Mouse (Mus musculus): ENCODE data around the gene A930018P22Rik. TPM values are rescaled to one million over a fixed set of nuclear protein-coding genes. Genes with fewer than 3 reads are reported as not detected.

A930018P22Rik gene
- polyA plus RNA-seq, 1 experiment from 2014 or later: 0.48 TPM

DNA sequence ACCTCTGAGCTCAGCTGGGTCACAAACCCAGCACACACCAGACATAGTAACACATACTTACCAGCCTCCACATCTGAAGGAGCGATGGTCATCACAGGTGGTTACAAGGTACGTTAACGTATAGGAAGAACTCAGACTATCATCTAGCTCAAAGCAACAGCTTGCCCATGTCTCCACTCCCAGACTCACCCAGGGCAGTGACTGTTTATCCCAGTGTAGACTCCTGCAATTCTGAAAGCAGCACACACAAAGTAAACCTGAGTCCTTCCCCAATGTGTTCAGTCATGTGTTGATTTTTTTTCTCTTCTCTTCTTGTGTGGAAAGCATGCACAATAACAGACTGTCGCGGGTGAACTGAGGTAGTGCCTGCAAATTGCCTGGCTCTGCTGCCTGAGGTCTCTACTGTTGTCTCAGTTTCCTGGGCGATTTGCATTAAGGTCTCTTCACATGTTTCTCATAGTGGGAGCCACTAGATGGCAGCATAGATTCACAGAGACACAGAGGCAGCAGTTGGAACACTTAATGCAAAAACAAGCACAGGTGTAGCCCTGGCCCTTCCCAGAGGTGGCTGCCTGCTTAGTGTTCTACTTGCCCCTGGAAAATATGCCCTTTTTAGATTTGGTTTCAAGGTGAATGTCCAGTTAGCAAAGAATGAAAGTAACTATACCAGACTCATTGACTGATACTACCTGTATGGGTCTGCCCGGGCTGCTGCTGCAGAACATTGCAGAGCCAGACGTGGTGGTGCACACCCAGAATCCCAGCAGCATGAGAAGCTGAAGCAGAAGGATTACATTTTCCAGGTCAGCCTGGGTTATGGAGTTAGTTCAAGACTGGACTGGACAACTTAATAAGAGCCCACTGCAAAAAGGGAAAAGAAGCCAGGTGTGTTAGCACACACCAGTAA, 11.8 kb downstream of the A930018P22Rik start:
- Histone ChIP-seq H3K27ac (no peak overlapping the region), H3K9me3 (replicated peaks) (no peaks in the 10 kb centered on the region; the same call in 1 of the 2 replicates), H3K27me3 (peaks cover 24% of the 10 kb centered on the region), H3K4me3 (replicated peaks) (no peak overlapping the region), H3K4me1 (replicated peaks) (peaks cover 36% of the 10 kb centered on the region), H3K4me2 (no peak overlapping the region), H3K36me3 (no peaks in the 10 kb centered on the region), H3K9ac (no peak overlapping the region)
- DNase-seq (peak; percentile 61), ATAC-seq (ENCODE audit: low read depth) (no peak)
- WGBS (ENCODE audit: insufficient replicate concordance): 41% methylated on average over 8 of the region's 8 CpGs

DNA sequence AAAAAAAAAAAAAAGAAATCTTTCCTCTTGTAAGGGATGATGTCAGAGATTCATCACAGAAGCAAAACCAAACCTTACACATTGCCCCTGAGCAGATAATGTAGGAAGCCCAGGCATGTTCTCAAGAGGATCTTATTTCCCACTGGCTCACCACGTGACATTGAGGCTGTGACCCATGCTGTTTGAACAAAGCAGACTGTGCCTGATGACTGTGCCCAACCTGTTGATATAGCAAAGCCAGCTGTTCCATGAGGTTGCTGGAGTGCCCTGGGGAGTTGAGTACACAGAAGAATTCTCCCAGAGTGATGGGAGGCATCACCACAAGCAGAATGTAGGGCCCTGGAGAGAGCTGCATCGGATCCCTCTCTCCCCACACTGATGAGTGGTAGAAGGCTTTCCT, 13.4 kb downstream of the A930018P22Rik start:
- DNase-seq (no peak), ATAC-seq (ENCODE audit: low read depth) (no peak)
- Histone ChIP-seq H3K27ac (no peak overlapping the region), H3K36me3 (no peaks in the 10 kb centered on the region), H3K4me1 (replicated peaks) (peaks cover 20% of the 10 kb centered on the region), H3K4me2 (no peak overlapping the region), H3K27me3 (peaks cover 25% of the 10 kb centered on the region), H3K4me3 (replicated peaks) (no peak overlapping the region), H3K9me3 (replicated peaks) (no peaks in the 10 kb centered on the region; the same call in 1 of the 2 replicates), H3K9ac (no peak overlapping the region)
- WGBS (ENCODE audit: insufficient replicate concordance): 59% methylated on average over 2 of the region's 2 CpGs

DNA sequence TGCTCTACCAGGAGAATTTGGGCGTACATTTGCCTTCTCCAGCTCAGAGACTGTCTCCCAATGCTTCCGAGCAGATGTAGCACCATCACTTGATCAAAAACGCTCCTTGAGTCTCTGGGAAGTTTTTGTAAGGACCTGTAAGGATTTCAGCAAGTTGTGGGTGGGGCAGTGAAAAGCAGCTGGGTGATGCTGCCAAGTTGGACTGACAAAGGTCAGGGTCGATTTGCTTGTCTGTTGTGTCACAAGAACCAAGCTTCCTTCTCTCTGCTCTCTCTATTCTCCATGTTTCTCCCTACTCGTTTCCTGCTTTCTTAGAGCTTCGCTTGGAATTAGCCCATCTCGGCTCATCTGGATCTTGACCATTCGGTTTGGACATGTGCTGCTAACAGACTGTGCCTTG, 19.6 kb downstream of the A930018P22Rik start:
- Histone ChIP-seq H3K36me3 (no peaks in the 10 kb centered on the region), H3K27ac (no peak overlapping the region), H3K4me3 (replicated peaks) (no peak overlapping the region), H3K4me1 (replicated peaks) (peaks cover 10% of the 10 kb centered on the region), H3K9me3 (replicated peaks) (no peaks in the 10 kb centered on the region; the same call in 1 of the 2 replicates), H3K27me3 (peaks cover 2% of the 10 kb centered on the region; the same call in 1 of the 2 replicates), H3K9ac (no peak overlapping the region), H3K4me2 (no peak overlapping the region)
- DNase-seq (no peak), ATAC-seq (ENCODE audit: low read depth) (no peak)
- WGBS (ENCODE audit: insufficient replicate concordance): 67% methylated on average over 8 of the region's 8 CpGs

DNA sequence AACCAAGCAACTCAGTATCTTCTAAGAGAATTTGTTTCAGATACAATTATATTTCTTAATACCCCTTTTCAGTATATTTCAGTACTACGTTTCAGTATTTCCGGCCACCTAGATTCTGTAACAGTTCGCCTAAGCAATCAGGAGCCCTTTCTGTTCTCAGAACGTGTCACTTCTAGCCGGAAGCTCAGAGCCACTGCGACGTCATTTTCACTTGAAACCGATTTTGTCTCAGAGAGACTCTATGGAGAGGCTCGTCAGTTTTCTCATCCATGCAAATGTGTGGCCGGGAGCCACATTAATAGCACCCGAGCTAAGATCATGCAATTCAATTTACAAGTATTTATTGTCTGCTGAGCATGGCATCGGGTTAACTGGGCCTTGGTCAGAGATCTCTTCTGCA, 21.4 kb downstream of the A930018P22Rik start:
- ATAC-seq (ENCODE audit: low read depth) (no peak), DNase-seq (no peak)
- Histone ChIP-seq H3K27me3 (peaks cover 2% of the 10 kb centered on the region; the same call in 1 of the 2 replicates), H3K27ac (no peak overlapping the region), H3K4me1 (replicated peaks) (peaks cover 10% of the 10 kb centered on the region), H3K9me3 (replicated peaks) (no peaks in the 10 kb centered on the region), H3K4me2 (no peak overlapping the region), H3K9ac (no peak overlapping the region), H3K4me3 (replicated peaks) (no peak overlapping the region), H3K36me3 (no peaks in the 10 kb centered on the region)
- 80% methylated on average over 12 of the region's 12 CpGs for WGBS (ENCODE audit: insufficient replicate concordance)

DNA sequence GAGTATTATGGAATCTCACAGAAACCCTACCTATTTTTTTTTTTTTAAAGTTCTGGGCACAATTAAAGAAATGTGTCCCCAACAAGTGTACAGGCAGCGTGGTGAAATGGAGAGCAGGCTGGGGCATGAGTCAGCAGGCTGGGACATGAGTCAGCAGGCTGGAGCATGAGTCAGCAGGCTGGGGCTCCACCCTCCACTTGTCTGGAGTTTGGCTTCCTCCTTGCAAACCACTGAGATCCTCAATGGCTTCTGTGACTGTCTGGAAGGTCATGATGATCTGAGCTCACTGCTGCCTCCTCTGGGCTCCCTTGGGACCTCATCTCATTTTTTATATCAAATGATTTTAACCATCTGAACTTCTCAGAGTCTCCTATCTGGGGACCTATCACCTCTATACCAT, 23.4 kb downstream of the A930018P22Rik start:
- Histone ChIP-seq H3K4me3 (replicated peaks) (no peak overlapping the region), H3K9ac (no peak overlapping the region), H3K9me3 (replicated peaks) (no peaks in the 10 kb centered on the region), H3K36me3 (no peaks in the 10 kb centered on the region), H3K27ac (no peak overlapping the region), H3K4me1 (replicated peaks) (peaks cover 10% of the 10 kb centered on the region), H3K27me3 (no peaks in the 10 kb centered on the region; the same call in 1 of the 2 replicates), H3K4me2 (no peak overlapping the region)
- ATAC-seq (ENCODE audit: low read depth): peak; percentile 71
- peak; percentile 75 for DNase-seq
- 20% methylated on average over 1 of the region's 1 CpGs for WGBS (ENCODE audit: insufficient replicate concordance)

DNA sequence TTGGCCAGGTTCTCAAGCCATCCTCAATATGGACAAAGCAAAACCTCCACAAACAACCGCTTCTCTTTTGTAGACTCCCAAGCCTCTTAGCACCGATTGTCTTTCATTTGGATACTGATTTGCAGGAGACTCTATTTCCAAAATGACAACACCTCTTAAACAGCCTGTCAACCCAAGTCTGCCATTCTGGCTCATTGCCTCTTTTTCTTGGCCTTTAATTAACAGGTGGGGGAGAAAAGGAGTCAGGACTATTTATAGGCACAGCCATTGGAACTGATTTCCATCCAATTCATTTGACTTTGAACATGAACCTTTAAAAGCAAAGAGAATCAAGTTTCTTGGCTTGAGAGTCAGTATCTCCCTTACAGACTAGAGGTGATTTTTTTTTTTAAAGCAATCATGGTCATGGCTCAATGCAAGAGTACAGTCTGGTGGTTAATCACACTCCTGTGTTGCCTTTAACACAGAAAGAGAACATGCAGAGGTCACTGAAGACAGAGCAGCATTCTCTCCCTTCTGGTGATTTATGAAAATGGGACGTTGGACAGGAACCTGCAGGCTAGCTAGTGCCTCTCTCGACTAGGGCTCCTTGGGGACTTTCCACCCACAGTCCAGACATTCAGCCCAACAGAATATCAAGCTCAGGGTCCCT, 25.5 kb downstream of the A930018P22Rik start:
- ATAC-seq (ENCODE audit: low read depth) (no peak), DNase-seq (no peak)
- Histone ChIP-seq H3K4me1 (replicated peaks) (peaks cover 10% of the 10 kb centered on the region), H3K4me2 (no peak overlapping the region), H3K9me3 (replicated peaks) (no peaks in the 10 kb centered on the region), H3K9ac (no peak overlapping the region), H3K36me3 (no peaks in the 10 kb centered on the region), H3K27me3 (no peaks in the 10 kb centered on the region), H3K4me3 (replicated peaks) (no peak overlapping the region), H3K27ac (no peak overlapping the region)
- WGBS (ENCODE audit: insufficient replicate concordance): 63% methylated on average over 4 of the region's 4 CpGs

DNA sequence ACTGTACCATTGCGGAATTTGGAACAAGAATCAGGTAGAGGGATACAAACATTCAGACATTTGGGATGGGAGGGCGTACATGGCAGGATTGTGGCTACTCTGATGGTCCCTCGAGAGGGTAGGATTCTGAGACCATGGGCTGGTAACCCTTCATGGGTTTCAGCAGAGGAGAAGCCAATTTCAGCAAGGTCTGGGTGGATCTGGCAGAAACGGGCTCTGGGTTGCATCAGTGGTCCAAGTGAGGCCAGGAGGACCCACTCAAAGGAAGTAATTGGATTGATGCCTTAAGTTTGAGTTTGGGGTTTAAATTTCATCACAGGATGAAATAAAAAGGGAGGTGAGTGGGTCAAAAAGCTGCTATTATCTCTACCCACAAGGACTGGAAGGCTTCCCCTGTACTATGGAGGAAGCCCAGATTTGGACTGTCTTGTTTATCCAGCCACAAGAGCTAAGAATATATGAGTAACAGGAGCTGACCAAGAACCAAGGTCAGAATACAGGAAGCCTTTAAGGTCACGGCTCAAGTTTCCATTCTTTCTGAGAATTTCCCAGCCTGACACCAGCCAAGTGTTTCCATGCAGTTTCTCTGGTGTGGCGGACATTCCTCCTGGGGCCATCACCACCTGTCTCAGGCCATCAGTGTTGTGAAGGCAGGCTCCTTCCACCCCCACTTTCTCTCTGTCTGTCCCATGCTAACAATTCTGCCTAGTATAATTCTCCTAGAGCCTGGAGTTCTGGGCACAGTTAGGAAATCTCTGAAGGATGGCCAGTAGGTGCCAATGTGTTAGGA, 28.2 kb downstream of the A930018P22Rik start:
- Histone ChIP-seq H3K4me2 (no peak overlapping the region), H3K4me1 (replicated peaks) (peaks cover 4% of the 10 kb centered on the region), H3K27ac (no peak overlapping the region), H3K4me3 (replicated peaks) (no peak overlapping the region), H3K36me3 (no peaks in the 10 kb centered on the region), H3K27me3 (no peaks in the 10 kb centered on the region; the same call in 1 of the 2 replicates), H3K9ac (no peak overlapping the region), H3K9me3 (replicated peaks) (no peaks in the 10 kb centered on the region)
- ATAC-seq (ENCODE audit: low read depth) (no peak), DNase-seq (no peak)
- 61% methylated on average over 6 of the region's 6 CpGs for WGBS (ENCODE audit: insufficient replicate concordance)

DNA sequence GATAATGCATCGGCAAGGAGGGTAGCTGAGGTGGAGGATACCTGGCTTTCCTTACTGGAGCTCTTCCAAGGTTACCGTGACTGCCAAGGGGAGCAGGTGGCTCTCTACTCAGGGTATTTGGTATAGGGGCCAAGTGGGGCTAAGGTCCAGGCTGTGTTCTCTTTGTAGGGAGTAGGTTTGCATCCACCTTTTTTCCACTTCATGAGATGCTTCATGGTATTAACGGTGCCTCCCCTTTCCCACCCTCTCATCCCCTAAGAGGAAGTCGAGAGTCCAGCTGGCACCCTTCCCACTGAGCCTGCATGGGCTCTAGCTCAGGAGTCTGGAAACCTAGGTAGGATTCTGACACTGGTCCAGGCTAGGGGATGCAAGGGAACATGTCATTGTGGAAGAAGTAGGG, 30.8 kb downstream of the A930018P22Rik start:
- H3K27me3 ChIP-seq: no peaks in the 10 kb centered on the region; the same call in 1 of the 2 replicates
- no peak overlapping the region for H3K4me3 ChIP-seq (replicated peaks)
- H3K9me3 ChIP-seq (replicated peaks): no peaks in the 10 kb centered on the region
- no peak overlapping the region for H3K4me2 ChIP-seq
- no peak overlapping the region for H3K27ac ChIP-seq
- H3K9ac ChIP-seq: no peak overlapping the region
- H3K36me3 ChIP-seq: no peaks in the 10 kb centered on the region
- 74% methylated on average over 4 of the region's 4 CpGs for WGBS (ENCODE audit: insufficient replicate concordance)
- ATAC-seq (ENCODE audit: low read depth) (no peak), DNase-seq (no peak)
- H3K4me1 ChIP-seq (replicated peaks): no peaks in the 10 kb centered on the region

DNA sequence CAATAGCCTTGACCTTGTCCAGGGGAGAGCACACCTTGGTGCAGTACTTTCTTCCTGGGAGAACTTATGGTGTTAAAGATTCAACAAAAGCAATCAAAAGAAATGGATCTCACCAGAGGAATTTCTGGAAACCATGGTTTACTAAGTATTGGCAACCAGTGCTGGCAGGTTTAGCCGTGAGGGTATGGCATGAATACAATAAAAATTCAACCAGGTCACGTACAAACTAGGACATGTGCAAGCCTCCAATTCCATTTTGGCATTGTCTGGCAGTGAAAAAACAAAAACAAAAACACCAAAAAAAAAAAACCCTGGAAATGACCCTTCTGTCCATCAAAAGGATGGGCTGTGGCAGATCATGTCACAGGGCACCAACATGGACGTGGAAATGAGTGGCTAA, 31.3 kb downstream of the A930018P22Rik start:
- Histone ChIP-seq H3K4me2 (no peak overlapping the region), H3K36me3 (no peaks in the 10 kb centered on the region), H3K9me3 (replicated peaks) (no peaks in the 10 kb centered on the region), H3K27ac (no peak overlapping the region), H3K4me1 (replicated peaks) (no peaks in the 10 kb centered on the region), H3K9ac (no peak overlapping the region), H3K27me3 (no peaks in the 10 kb centered on the region; the same call in 1 of the 2 replicates), H3K4me3 (replicated peaks) (no peak overlapping the region)
- WGBS (ENCODE audit: insufficient replicate concordance): 68% methylated on average over 3 of the region's 3 CpGs
- ATAC-seq (ENCODE audit: low read depth) (no peak), DNase-seq (no peak)

DNA sequence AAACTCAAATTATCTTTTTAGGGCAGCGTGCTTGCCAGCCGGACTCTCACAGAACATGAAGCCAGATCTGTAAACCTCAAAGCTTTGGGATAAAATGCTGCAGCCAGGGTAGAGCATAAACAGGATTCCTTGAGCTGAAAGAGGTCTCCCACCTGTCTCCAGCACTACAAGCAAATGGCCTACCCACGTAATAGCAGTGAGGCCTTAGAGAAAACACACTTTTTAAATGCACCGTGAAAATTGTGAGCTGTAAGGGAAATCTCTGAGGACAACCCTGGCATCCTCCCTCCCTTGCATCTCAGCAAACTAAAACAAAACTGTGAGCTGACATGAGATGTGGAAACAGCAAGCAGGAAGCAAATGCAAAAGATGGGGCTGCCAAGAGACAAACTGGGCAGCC, 35.3 kb downstream of the A930018P22Rik start:
- no peaks in the 10 kb centered on the region for H3K4me1 ChIP-seq (replicated peaks)
- no peaks in the 10 kb centered on the region; the same call in 1 of the 2 replicates for H3K27me3 ChIP-seq
- ATAC-seq (ENCODE audit: low read depth) (no peak), DNase-seq (no peak)
- 74% methylated on average over 4 of the region's 4 CpGs for WGBS (ENCODE audit: insufficient replicate concordance)
- no peak overlapping the region for H3K4me3 ChIP-seq (replicated peaks)
- no peak overlapping the region for H3K9ac ChIP-seq
- no peaks in the 10 kb centered on the region for H3K9me3 ChIP-seq (replicated peaks)
- H3K36me3 ChIP-seq: no peaks in the 10 kb centered on the region
- H3K27ac ChIP-seq: no peak overlapping the region
- H3K4me2 ChIP-seq: no peak overlapping the region

DNA sequence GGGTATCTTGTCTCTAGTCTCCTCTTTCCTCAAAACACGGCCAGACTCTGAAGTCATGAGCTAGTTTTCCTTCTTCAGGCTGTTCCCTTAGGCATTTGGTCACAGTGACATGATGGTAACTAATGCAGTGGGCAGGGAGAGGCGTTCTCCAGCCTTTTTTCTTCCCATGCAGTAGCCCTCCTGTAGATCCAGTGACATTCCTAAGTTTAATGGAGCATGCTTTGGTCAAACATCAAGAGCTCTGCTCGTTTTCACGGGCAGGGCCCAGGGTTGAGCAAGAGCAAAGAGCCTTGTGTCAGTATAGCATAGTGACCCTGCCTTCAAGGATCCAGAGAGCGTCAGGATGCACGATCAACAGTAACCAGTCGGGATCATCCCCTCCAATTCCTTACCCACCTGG, 40.8 kb downstream of the A930018P22Rik start:
- WGBS (ENCODE audit: insufficient replicate concordance): 62% methylated on average over 7 of the region's 7 CpGs
- Histone ChIP-seq H3K36me3 (no peaks in the 10 kb centered on the region), H3K4me1 (replicated peaks) (no peaks in the 10 kb centered on the region), H3K4me3 (replicated peaks) (no peak overlapping the region), H3K9ac (no peak overlapping the region), H3K27me3 (no peaks in the 10 kb centered on the region), H3K4me2 (no peak overlapping the region), H3K9me3 (replicated peaks) (no peaks in the 10 kb centered on the region), H3K27ac (no peak overlapping the region)
- ATAC-seq (ENCODE audit: low read depth) (no peak), DNase-seq (no peak)

Measured in liver, embryonic 13.5 days (tissue).